Mouse (Mus musculus) neural tube, embryonic 11.5 days (tissue): Measurements from ENCODE around the gene Nlrc5. TPM values are rescaled to one million over a fixed set of nuclear protein-coding genes. Genes with fewer than 3 reads are reported as not detected.
A peak's percentile ranks its signal among the peaks of the same experiment; 100 is the strongest.

Experiments
- ATAC-seq: fragments of 200-750 bp; cut with Nextera tagmentation; 2 replicates; pipeline ENCODE4 v1.8.0; 2017; ENCODE audit warnings: moderate number of reproducible peaks, mild to moderate bottlenecking, moderate TSS enrichment, moderate library complexity; ENCODE audit not compliant: insufficient read depth, low FRiP score, low TSS enrichment
- DNase-seq: peaks from one replicate; pipeline ENCODE4 v3.0.0-alpha.2; 2015; ENCODE audit warnings: low spot score
- H3K27ac ChIP-seq: fragments of 300-500 bp; sonication (generic); 2 replicates; pipeline ENCODE4 v1.5.1; 2014; ENCODE audit warnings: low read depth, mild to moderate bottlenecking, low read length
- H3K27me3 ChIP-seq: fragments of 300-500 bp; sonication (generic); 2 replicates; pipeline ENCODE4 v1.6.1; 2014; ENCODE audit warnings: mild to moderate bottlenecking, low read length, mixed read lengths; ENCODE audit not compliant: control insufficient read depth, insufficient read depth
- H3K36me3 ChIP-seq: fragments of 300-500 bp; sonication (generic); 2 replicates; pipeline ENCODE4 v1.6.1; 2014; ENCODE audit warnings: mild to moderate bottlenecking, low read length, moderate library complexity, mixed read lengths; ENCODE audit not compliant: control insufficient read depth, insufficient read depth
- H3K4me1 ChIP-seq: fragments of 300-500 bp; sonication (generic); 2 replicates; pipeline ENCODE4 v1.6.1; 2014; ENCODE audit warnings: low read length, mixed read lengths; ENCODE audit not compliant: control insufficient read depth, insufficient read depth
- H3K4me2 ChIP-seq: fragments of 300-500 bp; sonication (generic); 2 replicates; pipeline ENCODE4 v1.6.1; 2014; ENCODE audit warnings: low read depth, mild to moderate bottlenecking, moderate library complexity
- H3K4me3 ChIP-seq: fragments of 300-500 bp; sonication (generic); 2 replicates; pipeline ENCODE4 v1.5.1; 2014; ENCODE audit warnings: low read depth, low read length
- H3K9ac ChIP-seq: fragments of 300-500 bp; sonication (generic); 2 replicates; pipeline ENCODE4 v1.6.1; 2014; ENCODE audit warnings: mild to moderate bottlenecking, low read length
- H3K9me3 ChIP-seq: fragments of 300-500 bp; sonication (generic); 2 replicates; pipeline ENCODE4 v1.6.1; 2016; ENCODE audit warnings: low read length; ENCODE audit not compliant: control insufficient read depth
- WGBS: fragments of 180-500 bp; shearing (Covaris S2); extraction: QIAGEN DNeasy Blood & Tissue Kit; methylation state at CpG from one replicate; pipeline ENCODE4 v1.1.7; 2014; 5-methylcytosine and 5-hydroxymethylcytosine counted together
- polyA plus RNA-seq: library from polyadenylated mRNA; unstranded; fragments of >200 nt; fragmentation: Nextera tagmentation; extraction: Ambion mirVana; gene quantifications from 2 replicates; pipeline ENCODE4 v1.2.1, GENCODE M21; 2014

Nlrc5 gene
- polyA plus RNA-seq, 1 experiment from 2014 or later = not detected

DNA sequence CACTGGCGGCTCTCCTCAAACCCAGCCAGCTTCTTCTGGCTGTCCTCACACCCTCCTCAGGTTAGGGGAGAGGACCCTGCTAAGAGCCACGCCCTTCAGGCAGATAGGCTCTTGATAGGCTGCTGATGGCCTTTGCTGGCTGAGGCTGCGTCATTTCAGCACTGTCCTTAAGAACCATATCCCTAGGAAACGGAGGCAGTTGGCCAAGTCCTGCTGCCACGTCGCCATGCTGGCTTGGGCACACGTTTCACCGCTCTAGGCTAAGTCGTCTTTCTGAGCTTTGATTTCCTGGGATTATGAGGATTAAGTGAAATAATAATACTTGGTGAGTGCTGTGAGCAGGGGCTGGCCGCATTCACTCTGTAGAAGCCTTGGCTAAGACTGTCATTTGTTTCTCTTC, 84.2 kb downstream of the Nlrc5 start:
- H3K9ac ChIP-seq = no peak overlapping the region
- no peak overlapping the region for H3K27ac ChIP-seq
- no peaks in the 10 kb centered on the region for H3K36me3 ChIP-seq
- H3K4me3 ChIP-seq = no peak overlapping the region
- ATAC-seq (no peak), DNase-seq (no peak)
- H3K9me3 ChIP-seq = no peaks in the 10 kb centered on the region
- 83% methylated on average over 10 of the region's 10 CpGs for WGBS
- no peak overlapping the region for H3K4me2 ChIP-seq
- H3K4me1 ChIP-seq = no peaks in the 10 kb centered on the region
- H3K27me3 ChIP-seq = no peaks in the 10 kb centered on the region

DNA sequence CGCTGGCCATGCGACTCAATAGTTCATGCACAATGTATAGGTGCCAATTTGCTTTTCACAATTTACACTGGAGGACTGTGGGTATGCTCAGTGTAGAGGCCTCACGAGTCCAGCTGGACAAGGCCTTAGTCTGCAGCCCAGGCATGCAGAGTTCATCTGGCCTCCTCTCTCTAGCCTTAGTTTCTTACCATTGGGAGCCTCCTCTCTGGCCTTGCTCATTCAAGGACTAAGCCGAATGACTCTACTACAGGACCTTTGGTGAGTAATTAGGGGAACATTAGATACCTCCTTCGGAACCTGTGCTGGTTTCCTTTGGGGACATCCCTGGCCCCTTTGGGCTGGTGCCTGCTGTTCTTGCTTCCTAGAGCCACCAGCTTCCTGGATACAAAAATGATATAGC, 84.9 kb downstream of the Nlrc5 start:
- DNase-seq (no peak), ATAC-seq (no peak)
- Histone ChIP-seq H3K27me3 (no peaks in the 10 kb centered on the region), H3K4me3 (no peak overlapping the region), H3K4me1 (no peaks in the 10 kb centered on the region), H3K27ac (no peak overlapping the region), H3K4me2 (no peak overlapping the region), H3K9me3 (no peaks in the 10 kb centered on the region), H3K36me3 (no peaks in the 10 kb centered on the region), H3K9ac (no peak overlapping the region)
- 91% methylated on average over 5 of the region's 5 CpGs for WGBS

DNA sequence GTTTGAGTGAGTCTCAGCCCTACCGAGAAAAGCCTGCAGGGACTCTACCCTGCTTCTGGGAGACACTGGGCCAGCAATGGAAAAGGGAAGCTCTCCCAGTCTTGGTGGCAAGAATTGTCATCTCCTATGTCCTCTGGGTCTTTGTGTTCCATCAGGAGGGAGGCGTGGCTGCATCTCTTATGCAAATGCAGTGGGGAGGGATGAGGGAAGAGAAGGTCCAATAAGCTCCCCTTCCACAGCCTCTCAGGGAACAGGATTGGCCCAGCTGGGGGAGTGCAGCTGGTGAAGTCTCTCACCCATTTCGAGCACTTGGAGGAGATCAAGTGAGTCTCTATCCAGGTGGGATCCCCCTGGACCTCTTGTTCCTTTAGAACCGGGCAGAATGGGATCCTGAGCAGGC, 87.3 kb downstream of the Nlrc5 start:
- H3K4me2 ChIP-seq = no peak overlapping the region
- WGBS = 43% methylated on average over 4 of the region's 4 CpGs
- no peaks in the 10 kb centered on the region for H3K4me1 ChIP-seq
- no peaks in the 10 kb centered on the region for H3K9me3 ChIP-seq
- no peak overlapping the region for H3K4me3 ChIP-seq
- H3K27ac ChIP-seq = no peak overlapping the region
- no peaks in the 10 kb centered on the region for H3K36me3 ChIP-seq
- no peaks in the 10 kb centered on the region for H3K27me3 ChIP-seq
- H3K9ac ChIP-seq = no peak overlapping the region
- DNase-seq (no peak), ATAC-seq (no peak)

DNA sequence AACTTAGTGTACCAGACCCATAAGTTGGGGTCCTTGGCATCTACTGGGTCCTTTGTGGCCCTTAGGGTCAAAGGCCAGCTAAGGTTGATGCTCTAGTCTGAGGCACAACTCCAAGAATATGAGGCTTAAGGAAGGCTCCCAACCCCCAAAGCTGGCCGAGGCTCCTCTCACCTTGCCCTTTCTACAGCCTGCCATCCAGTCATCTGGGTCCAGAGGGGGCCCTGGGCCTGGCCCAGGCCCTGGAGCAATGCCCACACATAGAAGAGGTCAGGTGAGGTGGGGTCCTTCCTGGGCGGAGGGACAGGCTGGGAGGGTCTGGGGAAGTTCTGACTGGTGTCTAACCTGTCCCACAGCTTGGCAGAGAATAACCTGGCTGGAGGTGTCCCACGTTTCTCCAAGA, 88.3 kb downstream of the Nlrc5 start:
- no peak overlapping the region for H3K9ac ChIP-seq
- no peak overlapping the region for H3K4me2 ChIP-seq
- ATAC-seq (no peak), DNase-seq (no peak)
- no peak overlapping the region for H3K27ac ChIP-seq
- H3K27me3 ChIP-seq = no peaks in the 10 kb centered on the region
- no peaks in the 10 kb centered on the region for H3K9me3 ChIP-seq
- H3K4me1 ChIP-seq = no peaks in the 10 kb centered on the region
- no peaks in the 10 kb centered on the region for H3K36me3 ChIP-seq
- no peak overlapping the region for H3K4me3 ChIP-seq
- 76% methylated on average over 3 of the region's 3 CpGs for WGBS

DNA sequence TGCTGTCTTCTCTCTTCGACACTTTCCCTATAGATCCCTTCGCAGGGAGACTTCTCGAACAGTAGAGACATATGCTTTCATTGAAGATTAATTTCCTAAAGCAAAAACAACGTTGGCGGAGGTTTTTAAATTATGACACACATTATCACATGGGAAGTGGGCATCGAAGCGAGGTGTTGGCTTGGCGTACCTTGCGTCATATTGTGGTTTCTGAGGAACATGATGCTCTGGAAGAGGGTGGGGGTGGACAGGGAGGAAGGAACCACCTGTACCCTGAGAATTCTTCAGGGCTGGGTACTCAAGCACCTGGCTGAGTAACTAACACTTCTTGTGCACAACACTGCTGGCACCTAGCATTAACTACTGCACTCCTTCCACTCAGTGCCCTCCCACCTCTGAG, 90.4 kb downstream of the Nlrc5 start:
- DNase-seq (no peak), ATAC-seq (no peak)
- H3K36me3 ChIP-seq = no peaks in the 10 kb centered on the region
- no peaks in the 10 kb centered on the region for H3K4me1 ChIP-seq
- WGBS = 92% methylated on average over 9 of the region's 9 CpGs
- H3K27me3 ChIP-seq = no peaks in the 10 kb centered on the region
- H3K9me3 ChIP-seq = no peaks in the 10 kb centered on the region
- H3K27ac ChIP-seq = no peak overlapping the region
- no peak overlapping the region for H3K9ac ChIP-seq
- no peak overlapping the region for H3K4me2 ChIP-seq
- no peak overlapping the region for H3K4me3 ChIP-seq

DNA sequence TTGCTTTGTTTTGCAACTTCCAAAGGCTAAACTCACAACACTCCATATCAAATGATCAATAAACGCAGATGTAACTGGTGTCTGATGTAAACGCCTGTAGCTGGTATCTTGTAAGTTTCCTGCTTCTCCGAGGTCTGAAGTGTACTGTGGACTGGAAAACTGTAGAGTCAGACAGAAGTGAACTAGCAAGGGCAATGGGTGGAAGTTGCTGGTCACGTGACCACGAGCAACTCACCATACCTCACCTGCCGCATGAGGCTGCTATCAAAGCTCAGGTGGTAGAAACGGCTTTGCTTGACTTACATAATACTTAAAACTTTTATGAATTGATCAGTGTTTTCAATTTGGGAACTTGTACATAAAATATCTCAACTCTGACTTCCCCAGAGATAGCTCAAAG, 93.0 kb downstream of the Nlrc5 start:
- no peaks in the 10 kb centered on the region for H3K36me3 ChIP-seq
- no peaks in the 10 kb centered on the region for H3K9me3 ChIP-seq
- no peak overlapping the region for H3K4me3 ChIP-seq
- H3K27me3 ChIP-seq = peaks cover 5% of the 10 kb centered on the region
- H3K27ac ChIP-seq = no peak overlapping the region
- 82% methylated on average over 7 of the region's 7 CpGs for WGBS
- no peaks in the 10 kb centered on the region for H3K4me1 ChIP-seq
- ATAC-seq = no peak
- H3K4me2 ChIP-seq = no peak overlapping the region
- no peak overlapping the region for H3K9ac ChIP-seq
- no peak for DNase-seq

DNA sequence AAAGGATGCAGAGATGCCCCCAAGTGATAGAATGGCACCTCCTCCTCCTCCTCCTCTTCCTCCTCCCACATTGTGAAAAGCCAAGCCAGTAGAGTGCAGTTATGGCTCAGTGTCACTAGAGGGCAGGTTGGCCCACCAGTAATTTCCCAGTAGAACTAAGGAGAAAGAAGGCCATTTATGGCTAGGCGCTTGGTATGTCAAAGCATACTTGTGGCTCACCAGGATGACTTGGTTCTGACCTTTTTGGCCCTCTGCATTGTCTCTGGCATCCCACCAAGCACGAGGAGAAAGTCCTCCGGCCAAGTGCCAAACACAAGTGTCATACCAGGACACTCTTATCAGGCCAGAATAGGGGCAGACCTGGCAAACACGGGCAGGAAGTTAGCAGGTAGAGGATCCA, 94.1 kb downstream of the Nlrc5 start:
- H3K4me2 ChIP-seq = no peak overlapping the region
- H3K9ac ChIP-seq = no peak overlapping the region
- H3K4me3 ChIP-seq = no peak overlapping the region
- H3K4me1 ChIP-seq = no peaks in the 10 kb centered on the region; the same call in 1 of the 2 replicates
- ATAC-seq (no peak), DNase-seq (peak; percentile 39)
- no peaks in the 10 kb centered on the region for H3K9me3 ChIP-seq
- peaks cover 13% of the 10 kb centered on the region for H3K27me3 ChIP-seq
- 42% methylated on average over 4 of the region's 4 CpGs for WGBS
- H3K36me3 ChIP-seq = no peaks in the 10 kb centered on the region
- H3K27ac ChIP-seq = no peak overlapping the region

DNA sequence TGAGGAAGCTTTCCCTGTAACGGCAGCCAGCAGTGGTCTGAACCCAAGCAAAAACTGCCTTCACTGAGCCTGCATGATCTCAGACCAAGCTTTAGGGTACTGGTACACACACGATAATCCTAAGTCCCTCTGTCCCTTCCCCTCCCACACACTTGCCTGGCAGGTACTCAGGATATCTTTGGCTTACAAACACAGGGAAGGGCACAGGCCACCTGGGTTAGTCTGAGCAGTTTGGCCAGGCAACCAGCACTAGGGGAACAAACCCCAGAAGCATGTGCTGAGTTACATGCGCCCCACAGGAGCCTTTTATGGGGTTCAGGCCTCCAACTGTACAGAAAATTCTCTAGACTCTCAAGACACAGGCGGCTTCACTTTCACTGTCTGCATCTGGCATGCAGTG, 95.7 kb downstream of the Nlrc5 start:
- H3K9me3 ChIP-seq = no peaks in the 10 kb centered on the region
- H3K36me3 ChIP-seq = no peaks in the 10 kb centered on the region
- peaks cover 27% of the 10 kb centered on the region for H3K27me3 ChIP-seq
- no peak overlapping the region for H3K4me2 ChIP-seq
- no peak overlapping the region for H3K4me3 ChIP-seq
- no peak for ATAC-seq
- DNase-seq = no peak
- H3K9ac ChIP-seq = no peak overlapping the region
- H3K27ac ChIP-seq = no peak overlapping the region
- WGBS = 75% methylated on average over 4 of the region's 4 CpGs
- no peaks in the 10 kb centered on the region; the same call in 1 of the 2 replicates for H3K4me1 ChIP-seq

DNA sequence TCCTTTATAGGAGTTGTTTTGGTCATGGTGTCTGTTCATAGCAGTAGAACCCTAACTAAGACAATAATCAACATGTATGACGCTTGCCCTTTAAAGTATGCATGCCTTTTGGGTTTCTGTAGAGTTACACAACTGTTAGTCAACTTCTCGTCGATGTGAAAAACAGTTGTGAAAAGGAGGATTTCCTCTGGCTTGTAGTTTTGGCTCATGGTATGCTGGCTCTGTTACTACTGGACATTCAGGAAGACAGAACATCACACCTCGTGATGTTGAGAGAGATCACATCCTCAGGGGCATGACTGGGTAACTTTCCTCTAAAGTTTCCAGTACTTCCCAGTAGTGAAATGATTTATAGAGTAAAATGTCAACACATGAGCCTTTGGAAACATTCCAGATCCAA, 96.5 kb downstream of the Nlrc5 start:
- Histone ChIP-seq H3K36me3 (no peaks in the 10 kb centered on the region), H3K4me3 (no peak overlapping the region), H3K9ac (no peak overlapping the region), H3K4me2 (no peak overlapping the region), H3K27ac (no peak overlapping the region), H3K4me1 (no peaks in the 10 kb centered on the region; the same call in 1 of the 2 replicates), H3K9me3 (no peaks in the 10 kb centered on the region), H3K27me3 (peaks cover 27% of the 10 kb centered on the region)
- ATAC-seq (no peak), DNase-seq (no peak)
- WGBS = 90% methylated on average over 4 of the region's 4 CpGs
